Mouse (Mus musculus): ENCODE measurements around the gene Skap1. TPM values are rescaled to one million over a fixed set of nuclear protein-coding genes. Genes with fewer than 3 reads are reported as not detected.

Skap1 gene
- polyA plus RNA-seq, 1 experiment from 2014 or later, result 15.2 TPM

DNA sequence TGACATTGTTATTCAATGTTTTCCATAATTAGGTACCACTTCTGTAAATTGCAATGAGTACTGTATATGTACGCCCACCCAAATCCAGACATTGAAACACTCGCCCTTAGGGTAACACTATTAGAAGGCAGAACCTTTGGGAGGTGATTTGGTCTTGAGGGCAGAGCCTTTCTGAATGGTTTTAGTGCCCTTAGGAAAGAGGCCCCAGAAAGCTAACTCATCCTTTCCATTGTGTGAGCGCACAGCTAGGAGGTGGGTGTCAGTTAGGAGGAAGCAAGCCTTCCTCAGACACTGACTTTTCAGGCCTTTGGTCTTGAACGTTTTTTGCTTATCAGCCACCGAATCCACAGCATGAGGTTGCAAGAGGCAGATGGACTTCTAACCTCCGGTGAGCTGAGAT, 29.5 kb upstream of the Skap1 start:
- Histone ChIP-seq H3K4me2 (replicated peaks; ENCODE audit: low read depth, low read length) (no peak overlapping the region), H3K27ac (ENCODE audit: low read depth, low read length) (no peak overlapping the region), H3K9ac (ENCODE audit: low read depth, low read length) (no peak overlapping the region), H3K27me3 (ENCODE audit: control insufficient read depth, insufficient read depth, low read length) (0 out of 2 replicates have a peak, but pooled peaks cover 5% of the 10 kb centered on the region), H3K9me3 (ENCODE audit: control insufficient read depth, low read length) (no peaks in the 10 kb centered on the region), H3K4me3 (ENCODE audit: low read length) (no peak overlapping the region), H3K36me3 (ENCODE audit: control insufficient read depth, insufficient read depth, low read length) (no peaks in the 10 kb centered on the region), H3K4me1 (ENCODE audit: control insufficient read depth, insufficient read depth, low read length) (peaks cover 14% of the 10 kb centered on the region)
- no peak for ATAC-seq (ENCODE audit: low FRiP score, low TSS enrichment)
- 63% methylated on average over 6 of the region's 6 CpGs for WGBS

DNA sequence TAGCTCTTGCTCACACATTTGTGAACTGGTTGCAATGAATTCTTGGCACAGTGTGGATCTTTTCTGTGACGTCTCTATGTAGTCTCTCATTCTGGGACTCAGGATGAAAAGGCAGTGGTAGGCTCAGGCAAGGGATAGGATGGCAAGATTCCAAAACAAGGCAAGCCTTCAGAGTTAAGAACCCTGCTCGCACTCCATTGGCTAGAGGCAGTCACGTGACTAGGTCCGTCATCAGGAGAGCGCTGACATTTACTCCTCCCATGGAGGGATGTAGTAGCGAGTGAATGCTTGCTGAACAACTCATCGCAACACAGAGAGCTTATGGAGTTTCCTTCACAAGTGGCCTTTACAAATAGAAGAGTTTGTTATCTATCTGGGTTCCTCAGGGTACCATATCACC, 27.9 kb upstream of the Skap1 start:
- Histone ChIP-seq H3K9me3 (ENCODE audit: control insufficient read depth, low read length) (no peaks in the 10 kb centered on the region), H3K36me3 (ENCODE audit: control insufficient read depth, insufficient read depth, low read length) (no peaks in the 10 kb centered on the region), H3K27me3 (ENCODE audit: control insufficient read depth, insufficient read depth, low read length) (0 out of 2 replicates have a peak, but pooled peaks cover 5% of the 10 kb centered on the region), H3K9ac (ENCODE audit: low read depth, low read length) (no peak overlapping the region), H3K27ac (ENCODE audit: low read depth, low read length) (no peak overlapping the region), H3K4me1 (ENCODE audit: control insufficient read depth, insufficient read depth, low read length) (peaks cover 11% of the 10 kb centered on the region), H3K4me3 (ENCODE audit: low read length) (no peak overlapping the region), H3K4me2 (replicated peaks; ENCODE audit: low read depth, low read length) (no peak overlapping the region)
- WGBS, result 78% methylated on average over 7 of the region's 7 CpGs
- no peak for ATAC-seq (ENCODE audit: low FRiP score, low TSS enrichment)

DNA sequence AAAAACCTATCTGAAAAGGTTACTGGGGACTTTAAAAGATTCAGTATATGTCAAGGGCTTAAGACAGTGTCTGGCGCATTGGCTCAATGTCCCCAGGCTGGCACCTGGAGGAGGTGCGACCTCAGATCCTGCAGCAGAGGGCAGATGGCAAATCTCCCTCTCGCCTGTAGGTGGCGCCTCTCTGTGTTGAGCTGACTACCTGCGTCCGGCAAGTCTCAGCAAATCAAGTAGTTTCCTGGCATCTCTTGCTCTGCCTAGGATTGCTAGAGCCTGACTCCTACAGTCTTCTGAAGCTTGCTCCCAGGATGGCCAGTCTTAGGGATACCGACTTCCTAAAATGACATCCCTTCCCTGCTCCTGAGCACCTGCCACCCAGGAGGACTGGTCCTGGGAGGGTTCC, 25.6 kb upstream of the Skap1 start:
- H3K4me3 ChIP-seq (ENCODE audit: low read length), result no peak overlapping the region
- no peaks in the 10 kb centered on the region for H3K9me3 ChIP-seq (ENCODE audit: control insufficient read depth, low read length)
- peaks cover 7% of the 10 kb centered on the region; the same call in 1 of the 2 replicates for H3K4me1 ChIP-seq (ENCODE audit: control insufficient read depth, insufficient read depth, low read length)
- no peak overlapping the region for H3K4me2 ChIP-seq (replicated peaks; ENCODE audit: low read depth, low read length)
- H3K9ac ChIP-seq (ENCODE audit: low read depth, low read length), result no peak overlapping the region
- WGBS, result 7% methylated on average over 7 of the region's 7 CpGs
- no peaks in the 10 kb centered on the region for H3K36me3 ChIP-seq (ENCODE audit: control insufficient read depth, insufficient read depth, low read length)
- ATAC-seq (ENCODE audit: low FRiP score, low TSS enrichment), result peak; percentile 67; the same call in 1 of the 2 replicates
- H3K27me3 ChIP-seq (ENCODE audit: control insufficient read depth, insufficient read depth, low read length), result 0 out of 2 replicates have a peak, but pooled peaks cover 5% of the 10 kb centered on the region
- H3K27ac ChIP-seq (ENCODE audit: low read depth, low read length), result no peak overlapping the region

DNA sequence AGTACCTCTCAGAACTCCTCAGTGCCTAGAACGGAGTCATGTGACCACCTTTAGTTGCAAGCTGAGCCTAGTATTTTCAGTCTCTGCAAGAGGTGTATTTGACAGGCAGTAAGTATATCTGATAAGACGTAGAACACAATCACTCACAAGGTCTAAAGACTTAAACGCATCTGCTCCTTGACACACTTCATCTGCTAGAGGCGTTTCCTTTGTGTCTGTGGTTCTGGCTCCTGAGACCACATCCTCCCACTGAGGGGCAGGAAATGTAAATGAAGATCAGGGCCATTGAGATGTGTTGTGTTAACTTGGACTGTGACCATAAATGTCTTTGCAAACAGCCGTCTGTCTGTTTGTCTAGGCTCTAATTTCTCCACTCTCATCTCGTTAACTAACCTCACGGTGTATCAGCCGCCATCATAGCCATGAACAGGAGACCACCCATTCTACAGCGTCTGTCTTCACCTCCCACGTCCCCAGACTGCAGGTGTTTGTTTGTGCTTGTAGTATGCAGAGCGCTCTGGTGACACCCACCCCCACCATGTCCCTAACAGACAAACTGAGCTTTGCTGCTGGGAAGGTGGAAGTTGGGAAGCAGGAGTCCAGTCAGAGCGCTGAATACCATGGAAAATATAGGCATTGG, 22.7 kb upstream of the Skap1 start:
- peaks cover 7% of the 10 kb centered on the region; the same call in 1 of the 2 replicates for H3K4me1 ChIP-seq (ENCODE audit: control insufficient read depth, insufficient read depth, low read length)
- H3K4me2 ChIP-seq (replicated peaks; ENCODE audit: low read depth, low read length), result no peak overlapping the region
- no peaks in the 10 kb centered on the region for H3K9me3 ChIP-seq (ENCODE audit: control insufficient read depth, low read length)
- peak; percentile 73 for ATAC-seq (ENCODE audit: low FRiP score, low TSS enrichment)
- no peak overlapping the region for H3K4me3 ChIP-seq (ENCODE audit: low read length)
- H3K27me3 ChIP-seq (ENCODE audit: control insufficient read depth, insufficient read depth, low read length), result 0 out of 2 replicates have a peak, but pooled peaks cover 5% of the 10 kb centered on the region
- H3K9ac ChIP-seq (ENCODE audit: low read depth, low read length), result no peak overlapping the region
- H3K36me3 ChIP-seq (ENCODE audit: control insufficient read depth, insufficient read depth, low read length), result no peaks in the 10 kb centered on the region
- WGBS, result 24% methylated on average over 12 of the region's 12 CpGs
- H3K27ac ChIP-seq (ENCODE audit: low read depth, low read length), result no peak overlapping the region

DNA sequence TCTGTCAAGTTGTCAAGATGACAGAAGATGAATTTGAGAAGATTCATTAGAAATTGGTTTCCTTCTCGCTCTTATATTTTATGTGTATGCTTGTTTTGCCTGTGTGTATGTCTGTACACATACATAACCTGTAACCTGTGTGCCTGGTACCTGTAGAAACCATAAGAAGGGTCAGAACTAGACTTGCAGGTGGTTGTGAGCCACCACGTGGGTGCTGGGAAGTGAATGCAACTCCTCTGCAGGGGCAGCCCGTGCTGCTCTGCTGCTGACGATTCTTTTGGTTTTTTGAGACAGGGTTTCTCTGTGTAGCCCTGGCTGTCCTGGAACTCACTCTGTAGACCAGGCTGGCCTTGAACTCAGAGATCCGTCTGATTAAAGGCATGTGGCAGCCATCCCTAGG, 21.9 kb upstream of the Skap1 start:
- Histone ChIP-seq H3K9me3 (ENCODE audit: control insufficient read depth, low read length) (no peaks in the 10 kb centered on the region), H3K36me3 (ENCODE audit: control insufficient read depth, insufficient read depth, low read length) (no peaks in the 10 kb centered on the region), H3K27me3 (ENCODE audit: control insufficient read depth, insufficient read depth, low read length) (no peaks in the 10 kb centered on the region), H3K4me2 (replicated peaks; ENCODE audit: low read depth, low read length) (no peak overlapping the region), H3K9ac (ENCODE audit: low read depth, low read length) (no peak overlapping the region), H3K27ac (ENCODE audit: low read depth, low read length) (no peak overlapping the region), H3K4me3 (ENCODE audit: low read length) (no peak overlapping the region), H3K4me1 (ENCODE audit: control insufficient read depth, insufficient read depth, low read length) (peaks cover 7% of the 10 kb centered on the region; the same call in 1 of the 2 replicates)
- 80% methylated on average over 5 of the region's 5 CpGs for WGBS
- no peak for ATAC-seq (ENCODE audit: low FRiP score, low TSS enrichment)

DNA sequence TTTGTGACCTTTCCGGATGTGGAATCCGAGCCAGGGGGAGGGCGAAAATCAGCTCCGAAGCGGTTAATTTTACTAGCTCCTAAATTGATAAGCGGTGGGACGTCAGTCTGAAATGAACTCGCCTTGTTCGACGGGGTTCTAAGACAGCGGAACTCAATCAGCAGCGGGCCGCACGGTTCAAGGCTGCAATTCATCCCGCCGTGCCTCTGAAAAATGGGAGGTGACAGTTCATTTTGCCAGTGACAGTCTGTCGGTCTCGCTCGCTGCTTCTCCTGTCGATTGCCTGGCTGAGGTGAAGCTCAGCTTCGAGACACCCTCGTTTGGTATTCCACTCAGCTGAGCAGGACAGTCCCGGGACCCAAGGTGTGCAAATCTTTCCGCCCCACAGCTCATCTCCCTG, 16.5 kb upstream of the Skap1 start:
- ATAC-seq (ENCODE audit: low FRiP score, low TSS enrichment), result no peak
- no peaks in the 10 kb centered on the region for H3K9me3 ChIP-seq (ENCODE audit: control insufficient read depth, low read length)
- H3K4me1 ChIP-seq (ENCODE audit: control insufficient read depth, insufficient read depth, low read length), result peaks cover 3% of the 10 kb centered on the region; the same call in 1 of the 2 replicates
- H3K27me3 ChIP-seq (ENCODE audit: control insufficient read depth, insufficient read depth, low read length), result no peaks in the 10 kb centered on the region
- H3K36me3 ChIP-seq (ENCODE audit: control insufficient read depth, insufficient read depth, low read length), result no peaks in the 10 kb centered on the region
- H3K9ac ChIP-seq (ENCODE audit: low read depth, low read length), result no peak overlapping the region
- H3K27ac ChIP-seq (ENCODE audit: low read depth, low read length), result no peak overlapping the region
- 22% methylated on average over 24 of the region's 24 CpGs for WGBS
- peak overlapping the region; percentile 26; the same call in 1 of the 2 replicates for H3K4me2 ChIP-seq (replicated peaks; ENCODE audit: low read depth, low read length)
- 0 out of 2 replicates have a peak overlapping the region, but pooled peaks have one; percentile 6 for H3K4me3 ChIP-seq (ENCODE audit: low read length)

DNA sequence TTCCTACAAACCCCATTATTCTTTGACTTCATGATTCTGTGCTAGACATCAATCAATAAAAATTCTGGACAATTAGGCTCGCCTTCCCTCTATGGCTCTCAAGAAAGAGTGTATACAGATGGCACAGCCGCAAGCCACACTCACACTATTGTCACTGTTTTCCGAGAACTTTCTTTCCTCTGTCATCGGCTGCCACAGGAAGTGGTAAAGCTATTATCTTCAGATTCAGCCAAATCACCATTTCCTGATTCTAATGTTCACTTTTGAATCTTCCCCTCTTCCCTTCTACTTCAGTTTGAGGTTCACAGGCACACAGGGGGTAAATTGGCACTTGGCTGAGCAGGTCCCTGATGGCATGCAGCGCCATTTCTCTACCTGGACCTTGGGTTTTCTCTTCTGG, 9.3 kb upstream of the Skap1 start:
- H3K9me3 ChIP-seq (ENCODE audit: control insufficient read depth, low read length), result no peaks in the 10 kb centered on the region
- H3K9ac ChIP-seq (ENCODE audit: low read depth, low read length), result no peak overlapping the region
- no peak for ATAC-seq (ENCODE audit: low FRiP score, low TSS enrichment)
- WGBS, result 82% methylated on average over 5 of the region's 5 CpGs
- H3K4me2 ChIP-seq (replicated peaks; ENCODE audit: low read depth, low read length), result no peak overlapping the region
- H3K36me3 ChIP-seq (ENCODE audit: control insufficient read depth, insufficient read depth, low read length), result no peaks in the 10 kb centered on the region
- H3K4me3 ChIP-seq (ENCODE audit: low read length), result no peak overlapping the region
- H3K27me3 ChIP-seq (ENCODE audit: control insufficient read depth, insufficient read depth, low read length), result no peaks in the 10 kb centered on the region
- H3K27ac ChIP-seq (ENCODE audit: low read depth, low read length), result no peak overlapping the region
- H3K4me1 ChIP-seq (ENCODE audit: control insufficient read depth, insufficient read depth, low read length), result no peaks in the 10 kb centered on the region

DNA sequence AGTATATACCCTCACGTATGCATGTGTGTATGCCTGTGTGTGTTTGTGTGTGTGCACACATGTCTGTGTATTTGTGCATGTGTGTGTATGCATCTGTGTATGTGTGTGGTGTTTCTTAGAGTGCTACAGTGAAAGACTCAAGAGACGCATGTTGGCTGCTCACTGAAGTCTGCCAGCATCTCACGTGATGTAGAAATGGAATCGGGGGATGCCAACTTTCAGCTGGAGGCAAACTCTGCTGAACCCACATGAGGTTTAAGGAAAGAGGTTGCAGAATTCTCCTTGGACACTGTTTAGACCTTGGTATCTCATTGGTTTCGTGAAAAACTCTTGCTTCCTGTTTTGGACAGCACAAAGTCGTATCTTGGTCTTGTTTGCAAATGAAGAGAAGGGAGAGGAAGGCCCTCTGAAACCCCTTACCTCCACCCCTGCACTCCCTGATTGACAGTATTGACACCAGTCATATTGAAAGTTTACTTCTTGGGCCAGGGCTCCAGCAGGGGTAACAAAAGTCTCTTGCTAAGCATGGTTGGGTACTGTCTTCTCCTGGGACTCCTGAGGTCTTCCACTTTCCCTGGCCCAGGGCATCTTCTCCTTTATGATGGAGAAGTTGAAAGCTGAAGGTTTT, 8.6 kb upstream of the Skap1 start:
- Histone ChIP-seq H3K9me3 (ENCODE audit: control insufficient read depth, low read length) (no peaks in the 10 kb centered on the region), H3K36me3 (ENCODE audit: control insufficient read depth, insufficient read depth, low read length) (no peaks in the 10 kb centered on the region), H3K4me1 (ENCODE audit: control insufficient read depth, insufficient read depth, low read length) (no peaks in the 10 kb centered on the region), H3K4me3 (ENCODE audit: low read length) (no peak overlapping the region), H3K27me3 (ENCODE audit: control insufficient read depth, insufficient read depth, low read length) (no peaks in the 10 kb centered on the region), H3K4me2 (replicated peaks; ENCODE audit: low read depth, low read length) (no peak overlapping the region), H3K27ac (ENCODE audit: low read depth, low read length) (no peak overlapping the region), H3K9ac (ENCODE audit: low read depth, low read length) (no peak overlapping the region)
- 88% methylated on average over 6 of the region's 6 CpGs for WGBS
- ATAC-seq (ENCODE audit: low FRiP score, low TSS enrichment), result no peak
